Comparison of ENCODE assay signal across 8 mouse cellular contexts in the genomic region with DNA sequence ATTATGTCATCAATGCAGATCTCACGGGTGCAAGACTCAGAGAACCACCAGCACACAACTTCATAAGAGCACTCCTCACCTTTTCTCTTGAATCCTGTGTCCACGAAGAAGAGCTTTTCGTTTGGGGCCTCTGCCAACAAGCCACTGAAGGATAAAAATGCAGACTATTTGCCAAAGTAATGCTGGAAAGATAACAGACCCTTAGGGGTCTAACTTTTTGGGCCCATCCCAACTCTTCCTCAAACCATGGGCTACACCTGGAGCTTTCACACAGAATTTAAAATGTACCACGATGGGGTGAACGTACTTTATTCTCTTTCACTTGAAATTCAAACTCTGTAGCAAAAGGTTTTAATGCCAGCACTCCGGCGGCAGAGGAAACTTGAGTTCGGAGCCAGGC. TPM values are rescaled to one million over a fixed set of nuclear protein-coding genes. Genes with fewer than 3 reads are reported as not detected.
DNase-seq lines count a peak whose midpoint lies in the region; ATAC-seq and TF ChIP-seq lines count a peak whose summit lies in the region.

No protein-coding gene starts in this region.

- no peak for DNase-seq in kidney, postnatal 14 days
- DNase-seq in midbrain, embryonic 14.5 days, result no peak
- DNase-seq in gastrocnemius, postnatal 25 days, result no peak
- no peak for DNase-seq in layer of hippocampus, adult 9-11 months
- no peak for DNase-seq in layer of hippocampus, adult 18-20 months (ENCODE audit: low spot score in 2 of 2)

- no peak for ATAC-seq in kidney, embryonic 14.5 days (ENCODE audit: low FRiP score, low TSS enrichment)
- peak; percentile 2; the same call in 1 of the 2 replicates for ATAC-seq in hindbrain, embryonic 13.5 days (ENCODE audit: low FRiP score)
- ATAC-seq in midbrain, embryonic 14.5 days (ENCODE audit: low FRiP score, low TSS enrichment), result no peak

- H3K27me3 ChIP-seq in kidney, embryonic 14.5 days (ENCODE audit: control insufficient read depth, insufficient read depth, low read length), result no peaks in the 10 kb centered on the region
- no peaks in the 10 kb centered on the region for H3K27me3 ChIP-seq in hindbrain, embryonic 13.5 days
- no peaks in the 10 kb centered on the region for H3K27me3 ChIP-seq in midbrain, embryonic 14.5 days (ENCODE audit: control insufficient read depth, insufficient read depth, low read length)

- peaks cover 10% of the 10 kb centered on the region for H3K4me1 ChIP-seq in kidney, embryonic 14.5 days (ENCODE audit: control insufficient read depth, insufficient read depth, low read length)
- H3K4me1 ChIP-seq in cortical plate, adult 2 months (ENCODE audit: control insufficient read depth, insufficient read depth, low read length), result peaks cover 4% of the 10 kb centered on the region; the same call in 1 of the 2 replicates
- peaks cover 32% of the 10 kb centered on the region for H3K4me1 ChIP-seq in hindbrain, embryonic 13.5 days (replicated peaks)
- peaks cover 10% of the 10 kb centered on the region for H3K4me1 ChIP-seq in midbrain, embryonic 14.5 days (ENCODE audit: control insufficient read depth, insufficient read depth, low read length)

- TF ChIP-seq POLR2A in cortical plate, adult 2 months (IDR thresholded peaks at IDR 0.05; ENCODE audit: extremely low read depth, insufficient read depth, low read length), result no peak

- H3K27ac ChIP-seq in kidney, embryonic 14.5 days (ENCODE audit: low read depth, low read length), result no peak overlapping the region
- H3K27ac ChIP-seq in cortical plate, adult 2 months (ENCODE audit: insufficient read depth, low read length), result no peak overlapping the region
- peak overlapping the region; percentile 98; the same call in 1 of the 2 replicates for H3K27ac ChIP-seq in hindbrain, embryonic 13.5 days
- H3K27ac ChIP-seq in midbrain, embryonic 14.5 days (replicated peaks; ENCODE audit: low read depth, low read length), result 0 out of 2 replicates have a peak overlapping the region, but pooled peaks have one; percentile 93

- WGBS in kidney, embryonic 14.5 days, result 5% methylated on average over 8 of the region's 8 CpGs
- 9% methylated on average over 8 of the region's 8 CpGs for whole genome bisulfite sequencing in hindbrain, embryonic 13.5 days
- 7% methylated on average over 8 of the region's 8 CpGs for WGBS in midbrain, embryonic 14.5 days

- H3K4me2 ChIP-seq in kidney, embryonic 14.5 days (replicated peaks; ENCODE audit: low read depth, low read length), result peak overlapping the region; percentile 88
- peak overlapping the region; percentile 69 for H3K4me2 ChIP-seq in hindbrain, embryonic 13.5 days
- peak overlapping the region; percentile 84 for H3K4me2 ChIP-seq in midbrain, embryonic 14.5 days (ENCODE audit: low read length)

- peak overlapping the region; percentile 73 for H3K4me3 ChIP-seq in kidney, embryonic 14.5 days (ENCODE audit: low read length)
- H3K4me3 ChIP-seq in cortical plate, adult 2 months (ENCODE audit: insufficient read depth, low read length), result peak overlapping the region; percentile 49
- peak overlapping the region; percentile 71 for H3K4me3 ChIP-seq in hindbrain, embryonic 13.5 days
- H3K4me3 ChIP-seq in midbrain, embryonic 14.5 days (replicated peaks; ENCODE audit: low read depth, low read length), result peak overlapping the region; percentile 69

- H3K36me3 ChIP-seq in kidney, embryonic 14.5 days (ENCODE audit: control insufficient read depth, insufficient read depth, low read length), result peaks cover 44% of the 10 kb centered on the region
- peaks cover 42% of the 10 kb centered on the region for H3K36me3 ChIP-seq in hindbrain, embryonic 13.5 days
- H3K36me3 ChIP-seq in midbrain, embryonic 14.5 days (ENCODE audit: control insufficient read depth, insufficient read depth, low read length), result peaks cover 42% of the 10 kb centered on the region

- H3K9me3 ChIP-seq in kidney, embryonic 14.5 days (ENCODE audit: control insufficient read depth, low read length), result no peaks in the 10 kb centered on the region
- H3K9me3 ChIP-seq in hindbrain, embryonic 13.5 days, result no peaks in the 10 kb centered on the region
- H3K9me3 ChIP-seq in midbrain, embryonic 14.5 days (ENCODE audit: control insufficient read depth, low read length), result no peaks in the 10 kb centered on the region

- TF ChIP-seq CTCF in cortical plate, adult 2 months (IDR thresholded peaks at IDR 0.05; ENCODE audit: extremely low read depth, insufficient read depth, low read length), result no peak

- H3K9ac ChIP-seq in kidney, embryonic 14.5 days (ENCODE audit: low read depth, low read length), result peak overlapping the region; percentile 85
- H3K9ac ChIP-seq in hindbrain, embryonic 13.5 days, result peak overlapping the region; percentile 77
- H3K9ac ChIP-seq in midbrain, embryonic 14.5 days (replicated peaks; ENCODE audit: low read length), result peak overlapping the region; percentile 66

RNA-seq across cellular contexts. Expression of a gene that starts 0.7 kb away (rescaled TPM):
- polyA plus RNA-seq in kidney, embryonic 14.5 days (2014; fragmentation: Nextera tagmentation; extraction: Ambion mirVana), result 203 and 216 TPM in 2 replicates
- 91.6 and 109 TPM in 2 replicates for polyA plus RNA-seq in cortical plate, adult 2 months (2012; rRNA removed)
- 133 and 135 TPM in 2 replicates for polyA plus RNA-seq in hindbrain, embryonic 13.5 days (2015; fragmentation: Nextera tagmentation; extraction: Ambion mirVana)
- polyA plus RNA-seq in midbrain, embryonic 14.5 days (2014; fragmentation: Nextera tagmentation; extraction: Ambion mirVana), result 135 and 136 TPM in 2 replicates
- total RNA-seq in gastrocnemius, postnatal 25 days (2021), result 100 to 1,000 TPM in 1 of 2 experiments, 10 to 100 TPM in 1; 86.8 to 101 TPM
- total RNA-seq in layer of hippocampus, adult 18-20 months (2021), result 100 to 1,000 TPM; 143 to 144 TPM

RNA-seq across cellular contexts. Expression of a gene that starts 22.2 kb away (rescaled TPM):
- 17.7 and 22.3 TPM in 2 replicates for polyA plus RNA-seq in kidney, embryonic 14.5 days (2014; fragmentation: Nextera tagmentation; extraction: Ambion mirVana)
- 4.9 and 5.4 TPM in 2 replicates for polyA plus RNA-seq in cortical plate, adult 2 months (2012; rRNA removed)
- 5.2 and 6.4 TPM in 2 replicates for polyA plus RNA-seq in hindbrain, embryonic 13.5 days (2015; fragmentation: Nextera tagmentation; extraction: Ambion mirVana)
- 3.1 and 3.9 TPM in 2 replicates for polyA plus RNA-seq in midbrain, embryonic 14.5 days (2014; fragmentation: Nextera tagmentation; extraction: Ambion mirVana)
- total RNA-seq in gastrocnemius, postnatal 25 days (2021), result 10 to 100 TPM; 44.5 to 66.1 TPM
- 1 to 10 TPM; 5.6 to 6.1 TPM for total RNA-seq in layer of hippocampus, adult 18-20 months (2021)

RNA-seq across cellular contexts. Expression of a gene that starts 23.0 kb away (rescaled TPM):
- polyA plus RNA-seq in kidney, embryonic 14.5 days (2014; fragmentation: Nextera tagmentation; extraction: Ambion mirVana), result 811 and 907 TPM in 2 replicates
- polyA plus RNA-seq in cortical plate, adult 2 months (2012; rRNA removed), result 1,858 and 2,021 TPM in 2 replicates
- 1,371 and 1,383 TPM in 2 replicates for polyA plus RNA-seq in hindbrain, embryonic 13.5 days (2015; fragmentation: Nextera tagmentation; extraction: Ambion mirVana)
- 1,539 and 1,832 TPM in 2 replicates for polyA plus RNA-seq in midbrain, embryonic 14.5 days (2014; fragmentation: Nextera tagmentation; extraction: Ambion mirVana)
- total RNA-seq in gastrocnemius, postnatal 25 days (2021), result 1,000 to 10,000 TPM; 1,236 to 1,328 TPM
- 1,000 to 10,000 TPM; 1,389 to 1,431 TPM for total RNA-seq in layer of hippocampus, adult 18-20 months (2021)

Comparison
In these comparisons a context has a peak if more than half of its experiments do, and no peak if none do; other contexts are left out.
1. H3K27ac ChIP-seq: peak in hindbrain, embryonic 13.5 days (single experiment) and midbrain, embryonic 14.5 days (single experiment); none in kidney, embryonic 14.5 days (single experiment) and cortical plate, adult 2 months (single experiment).
2. Peak in every context shown above with its lines, with median percentiles within 50 percentile points of each other: H3K4me2 ChIP-seq, H3K4me3 ChIP-seq and H3K9ac ChIP-seq.